Mouse (Mus musculus) megakaryocyte, embryonic 14.5 days (primary cell): ENCODE measurements around the gene Pop5. TPM values are rescaled to one million over a fixed set of nuclear protein-coding genes. Genes with fewer than 3 reads are reported as not detected.

Experiments used
- H3K27me3 ChIP-seq: replicated peaks from 2 replicates; pipeline ENCODE3; 2012; ENCODE audit warnings: inconsistent platforms
- H3K36me3 ChIP-seq: replicated peaks from 2 replicates; pipeline ENCODE3; 2012; ENCODE audit warnings: low read length, inconsistent platforms, mixed read lengths
- H3K4me1 ChIP-seq: 2 replicates; pipeline ENCODE4 v1.6.1; 2012; ENCODE audit warnings: inconsistent platforms
- H3K4me3 ChIP-seq: replicated peaks from 2 replicates; pipeline ENCODE3; 2012; ENCODE audit warnings: moderate library complexity, mild to moderate bottlenecking, inconsistent platforms
- H3K9me3 ChIP-seq: 2 replicates; pipeline ENCODE4 v1.6.1; 2012; ENCODE audit warnings: inconsistent platforms
- FLI1 ChIP-seq: IDR thresholded peaks from 2 replicates; pipeline ENCODE4 v1.6.1; 2012; ENCODE audit warnings: low read length, inconsistent platforms, mixed read lengths
- GATA1 ChIP-seq: IDR thresholded peaks from 3 replicates; pipeline ENCODE4 v1.6.1; 2012; ENCODE audit warnings: mixed read lengths, low read length, inconsistent platforms, borderline replicate concordance
- polyA plus RNA-seq: library from polyadenylated mRNA; stranded (reverse); fragments of >175 nt; gene quantifications from 2 replicates; pipeline ENCODE4 v1.2.3, GENCODE M21; 2012; ENCODE audit warnings: low replicate concordance; ENCODE audit not compliant: insufficient read depth

The Pop5 gene
- polyA plus RNA-seq, 1 experiment = 51.5 TPM

- H3K9me3 ChIP-seq = 0 out of 2 replicates have a peak, but pooled peaks cover 7% of the 10 kb centered on the region
- no peak for TF ChIP-seq GATA1
- TF ChIP-seq FLI1 = no peak
- no peaks in the 10 kb centered on the region for H3K36me3 ChIP-seq
- peak within 1 kb of the TSS; percentile 85 for H3K4me3 ChIP-seq
- peaks cover 95% of the 10 kb centered on the region for H3K27me3 ChIP-seq
- peaks cover 35% of the 10 kb centered on the region for H3K4me1 ChIP-seq
Measured at GRCm38 (mm10) chr5:115193669-115194625, 41.7 kb upstream of the Pop5 start, which contains the start of gene Cabp1. Gene Cabp1 (minus strand): TSS chr5:115194381.

- Histone ChIP-seq H3K27me3 (peaks cover 91% of the 10 kb centered on the region), H3K4me1 (peaks cover 35% of the 10 kb centered on the region), H3K36me3 (no peaks in the 10 kb centered on the region), H3K9me3 (peaks cover 10% of the 10 kb centered on the region; the same call in 1 of the 2 replicates), H3K4me3 (peak overlapping the region; percentile 85)
- no peak for TF ChIP-seq FLI1
- no peak for TF ChIP-seq GATA1
Measured at GRCm38 (mm10) chr5:115194626-115195221, 40.9 kb upstream of the Pop5 start.

- peaks cover 4% of the 10 kb centered on the region; the same call in 1 of the 2 replicates for H3K9me3 ChIP-seq
- H3K27me3 ChIP-seq = peaks cover 61% of the 10 kb centered on the region
- no peaks in the 10 kb centered on the region for H3K36me3 ChIP-seq
- peak overlapping the region; percentile 84 for H3K4me3 ChIP-seq
- TF ChIP-seq GATA1 (no peak), FLI1 (no peak)
- peaks cover 29% of the 10 kb centered on the region for H3K4me1 ChIP-seq
Measured at GRCm38 (mm10) chr5:115203735-115204561, 31.7 kb upstream of the Pop5 start.

- peak overlapping the region; percentile 88 for H3K4me3 ChIP-seq
- peaks cover 29% of the 10 kb centered on the region for H3K4me1 ChIP-seq
- H3K36me3 ChIP-seq = no peaks in the 10 kb centered on the region
- no peaks in the 10 kb centered on the region for H3K9me3 ChIP-seq
- H3K27me3 ChIP-seq = peaks cover 59% of the 10 kb centered on the region
- TF ChIP-seq GATA1 (no peak), FLI1 (no peak)
Measured at GRCm38 (mm10) chr5:115204562-115205311, 30.9 kb upstream of the Pop5 start.

GRCm38 (mm10) chr5:115207244-115207643 is 28.4 kb upstream of the Pop5 start:
- Histone ChIP-seq H3K4me1 (peaks cover 29% of the 10 kb centered on the region), H3K36me3 (no peaks in the 10 kb centered on the region), H3K4me3 (no peak overlapping the region), H3K9me3 (no peaks in the 10 kb centered on the region), H3K27me3 (peaks cover 63% of the 10 kb centered on the region)
- no peak for TF ChIP-seq FLI1
- TF ChIP-seq GATA1 = no peak

GRCm38 (mm10) chr5:115207892-115208291 is 27.7 kb upstream of the Pop5 start:
- Histone ChIP-seq H3K4me1 (peaks cover 29% of the 10 kb centered on the region), H3K27me3 (peaks cover 64% of the 10 kb centered on the region), H3K36me3 (no peaks in the 10 kb centered on the region), H3K4me3 (no peak overlapping the region), H3K9me3 (no peaks in the 10 kb centered on the region)
- no peak for TF ChIP-seq FLI1
- no peak for TF ChIP-seq GATA1

- peaks cover 66% of the 10 kb centered on the region for H3K27me3 ChIP-seq
- no peak for TF ChIP-seq FLI1
- TF ChIP-seq GATA1 = no peak
- H3K36me3 ChIP-seq = no peaks in the 10 kb centered on the region
- H3K4me1 ChIP-seq = peaks cover 25% of the 10 kb centered on the region
- no peak overlapping the region for H3K4me3 ChIP-seq
- peaks cover 4% of the 10 kb centered on the region; the same call in 1 of the 2 replicates for H3K9me3 ChIP-seq
Measured at GRCm38 (mm10) chr5:115208601-115209000, 27.0 kb upstream of the Pop5 start.

- H3K4me1 ChIP-seq = peaks cover 19% of the 10 kb centered on the region
- no peaks in the 10 kb centered on the region for H3K36me3 ChIP-seq
- H3K27me3 ChIP-seq = peaks cover 62% of the 10 kb centered on the region
- TF ChIP-seq GATA1 (no peak), FLI1 (no peak)
- H3K4me3 ChIP-seq = no peak overlapping the region
- H3K9me3 ChIP-seq = peaks cover 4% of the 10 kb centered on the region; the same call in 1 of the 2 replicates
Measured at GRCm38 (mm10) chr5:115210380-115210779, 25.3 kb upstream of the Pop5 start.

GRCm38 (mm10) chr5:115212451-115212850 is 23.2 kb upstream of the Pop5 start:
- TF ChIP-seq GATA1 (no peak), FLI1 (no peak)
- peaks cover 16% of the 10 kb centered on the region for H3K4me1 ChIP-seq
- H3K9me3 ChIP-seq = peaks cover 4% of the 10 kb centered on the region; the same call in 1 of the 2 replicates
- peaks cover 65% of the 10 kb centered on the region for H3K27me3 ChIP-seq
- no peak overlapping the region for H3K4me3 ChIP-seq
- H3K36me3 ChIP-seq = no peaks in the 10 kb centered on the region
